Mouse (Mus musculus) heart, adult 2 months (tissue): ENCODE measurements around the gene Med29. TPM values are rescaled to one million over a fixed set of nuclear protein-coding genes. Genes with fewer than 3 reads are reported as not detected.

Source experiments
- DNase-seq, 2 experiments: peaks; one replicate each; pipeline ENCODE4 v3.0.0; 2021
- H3K27ac ChIP-seq: fragments of 200-600 bp; 2 replicates; pipeline ENCODE4 v1.8.1; 2022
- H3K27me3 ChIP-seq: fragments of 200-500 bp; 2 replicates; pipeline ENCODE4 v1.6.1; 2012; ENCODE audit warnings: mild to moderate bottlenecking, low read length, inconsistent platforms, mixed read lengths; ENCODE audit not compliant: control insufficient read depth, insufficient read depth
- H3K36me3 ChIP-seq: fragments of 200-500 bp; 2 replicates; pipeline ENCODE4 v1.6.1; 2012; ENCODE audit warnings: low read length, inconsistent platforms; ENCODE audit not compliant: control insufficient read depth, insufficient read depth
- H3K4me1 ChIP-seq: fragments of 200-500 bp; 2 replicates; pipeline ENCODE4 v1.6.1; 2011; ENCODE audit warnings: low read length; ENCODE audit not compliant: control insufficient read depth, insufficient read depth
- H3K4me3 ChIP-seq: fragments of 200-600 bp; 2 replicates; pipeline ENCODE4 v1.8.1; 2022
- H3K79me2 ChIP-seq: fragments of 200-500 bp; replicated peaks from 2 replicates; pipeline ENCODE4 v1.6.1; 2012; ENCODE audit warnings: mild to moderate bottlenecking, inconsistent platforms, low read length, moderate library complexity, mixed read lengths; ENCODE audit not compliant: control insufficient read depth, insufficient read depth
- H3K9ac ChIP-seq: fragments of 200-500 bp; 2 replicates; pipeline ENCODE4 v1.6.1; 2012; ENCODE audit warnings: low read depth, mild to moderate bottlenecking, control low read depth, inconsistent platforms, low read length, mixed read lengths
- CTCF ChIP-seq: fragments of 200-600 bp; IDR thresholded peaks from 2 replicates; pipeline ENCODE4 v1.8.1; 2022; ENCODE audit warnings: antibody characterized with exemption, mild to moderate bottlenecking, moderate library complexity
- EP300 ChIP-seq: fragments of 200-500 bp; IDR thresholded peaks from 2 replicates; pipeline ENCODE4 v1.6.1; 2011; ENCODE audit warnings: low read depth, low read length, control low read depth; ENCODE audit not compliant: insufficient read depth
- POLR2A ChIP-seq: fragments of 200-500 bp; IDR thresholded peaks from 2 replicates; pipeline ENCODE4 v1.6.1; 2011; ENCODE audit warnings: mild to moderate bottlenecking, low read depth, low read length, control low read depth; ENCODE audit not compliant: insufficient read depth
- WGBS: fragments of 180-500 bp; shearing (Covaris S2); methylation state at CpG from one replicate; pipeline ENCODE4 v1.1.7; 2018; 5-methylcytosine and 5-hydroxymethylcytosine counted together
- intact Hi-C: fragments of 180-260 bp; cut with DNase I; formaldehyde crosslinking; loops from one replicate; pipeline ENCODE4 v1.15.1; 2025
- polyA plus RNA-seq: library from polyadenylated mRNA; depleted of rRNA; stranded (reverse); fragments of >200 nt; gene quantifications from 2 replicates; pipeline ENCODE4 v1.2.3, GENCODE M21; 2012
- total RNA-seq, 2 experiments: library from RNA; stranded (reverse); gene quantifications; 2 replicates each; pipeline ENCODE4 v1.2.3; 2021

Med29 gene
- total and polyA plus RNA-seq, 3 experiments: 20.8 to 48.8 (median 21.5) TPM

DNA sequence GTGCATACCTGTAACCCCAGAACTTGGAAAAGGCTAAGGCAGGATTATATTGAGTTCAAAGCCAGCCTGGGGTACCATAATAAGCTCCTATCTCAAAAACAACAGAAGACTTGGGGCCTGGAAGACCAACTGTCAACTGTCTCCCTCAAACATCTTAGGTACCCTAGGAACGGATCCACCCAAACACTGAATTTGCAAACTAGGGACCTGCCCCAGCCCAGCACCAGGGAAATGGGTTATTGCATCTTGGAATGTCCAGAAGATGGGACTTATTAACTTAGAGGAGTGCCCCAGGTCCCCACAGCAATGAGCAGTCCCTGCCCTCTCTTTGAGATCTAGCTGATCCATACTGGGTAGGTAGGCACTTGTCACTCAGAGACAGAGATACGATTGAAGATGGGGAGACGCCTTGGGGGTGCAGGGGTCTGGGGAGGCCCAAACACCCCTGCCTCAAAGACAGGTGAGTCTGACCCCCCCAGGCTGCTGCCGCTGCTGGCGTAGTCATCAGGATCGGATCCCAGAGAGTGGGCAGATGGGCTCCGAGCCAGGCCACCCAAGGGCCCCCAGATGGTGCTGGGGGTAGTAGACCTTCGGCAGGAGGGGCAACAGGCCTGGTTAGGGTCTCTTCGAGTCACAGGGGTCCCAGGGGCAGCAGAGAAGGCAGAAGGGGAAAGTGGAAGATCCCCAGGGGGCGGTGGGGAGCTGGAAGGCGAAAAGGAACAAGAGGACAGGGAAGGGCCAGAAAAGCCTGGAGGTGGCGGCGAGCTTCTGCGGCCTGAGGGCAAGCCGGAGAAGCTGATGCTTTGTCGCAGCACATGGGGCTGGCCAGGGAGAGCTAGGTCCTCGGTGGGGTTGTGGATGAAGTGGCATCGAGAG lies 15.1 kb downstream of the Med29 start:
- H3K27me3 ChIP-seq: no peaks in the 10 kb centered on the region
- H3K4me3 ChIP-seq: peak overlapping the region; percentile 88
- peaks cover 5% of the 10 kb centered on the region; the same call in 1 of the 2 replicates for H3K36me3 ChIP-seq
- peak; percentile 58 to 75 for DNase-seq
- peak overlapping the region; percentile 93 for H3K27ac ChIP-seq
- peak overlapping the region; percentile 97 for H3K9ac ChIP-seq
- WGBS: 12% methylated on average over 18 of the region's 18 CpGs
- TF ChIP-seq CTCF (no peak), POLR2A (no peak), EP300 (no peak)
- intact Hi-C loops: no loop called here
- H3K79me2 ChIP-seq: no peaks in the 10 kb centered on the region; the same call in 1 of the 2 replicates
- peaks cover 9% of the 10 kb centered on the region for H3K4me1 ChIP-seq

DNA sequence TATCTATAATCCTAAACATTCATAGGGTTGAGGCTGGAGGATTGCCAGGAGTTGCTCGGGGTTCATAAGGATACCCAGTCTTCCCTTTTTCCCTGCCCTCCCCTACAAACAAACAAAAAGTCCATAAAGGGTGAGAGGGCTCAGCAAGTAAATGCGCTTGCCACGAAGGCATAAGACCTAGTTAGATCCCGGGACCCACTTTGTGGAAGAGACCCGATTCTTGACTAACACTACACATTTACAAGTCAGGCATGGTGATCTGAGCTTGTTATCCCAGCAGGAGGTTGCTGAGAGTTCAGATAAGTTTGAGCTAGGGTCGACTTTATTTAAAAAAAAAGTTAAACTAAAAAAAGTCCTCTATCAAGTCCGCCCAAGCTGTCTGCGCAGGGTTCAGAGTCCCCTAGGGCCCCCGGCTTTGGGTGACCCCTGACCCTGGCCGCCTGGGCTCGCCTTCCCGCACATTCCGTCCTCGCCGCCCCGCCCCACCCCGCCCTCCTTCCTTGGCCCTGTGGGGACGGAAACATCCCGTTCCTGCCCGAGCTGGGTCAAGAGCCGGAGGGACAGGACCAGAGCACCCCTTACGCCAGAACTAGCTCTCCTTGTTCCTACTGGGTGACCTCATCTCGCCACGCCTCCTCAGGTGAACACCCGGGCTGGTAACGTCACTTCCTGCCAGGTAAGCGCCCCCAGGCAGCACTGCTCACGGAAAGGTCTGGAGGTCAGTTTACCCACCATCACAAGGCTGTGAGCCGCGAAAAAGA lies 16.3 kb downstream of the Med29 start:
- peaks cover 7% of the 10 kb centered on the region for H3K4me1 ChIP-seq
- TF ChIP-seq CTCF (no peak), EP300 (peak; percentile 100), POLR2A (peak; percentile 88)
- peak; percentile 88 to 91 for DNase-seq
- H3K9ac ChIP-seq: peak overlapping the region; percentile 71
- H3K27ac ChIP-seq: peak overlapping the region; percentile 93
- no peaks in the 10 kb centered on the region; the same call in 1 of the 2 replicates for H3K79me2 ChIP-seq
- WGBS: 2% methylated on average over 30 of the region's 30 CpGs
- H3K4me3 ChIP-seq: peak overlapping the region; percentile 88
- intact Hi-C loops: no loop called here
- H3K27me3 ChIP-seq: no peaks in the 10 kb centered on the region
- peaks cover 5% of the 10 kb centered on the region; the same call in 1 of the 2 replicates for H3K36me3 ChIP-seq

DNA sequence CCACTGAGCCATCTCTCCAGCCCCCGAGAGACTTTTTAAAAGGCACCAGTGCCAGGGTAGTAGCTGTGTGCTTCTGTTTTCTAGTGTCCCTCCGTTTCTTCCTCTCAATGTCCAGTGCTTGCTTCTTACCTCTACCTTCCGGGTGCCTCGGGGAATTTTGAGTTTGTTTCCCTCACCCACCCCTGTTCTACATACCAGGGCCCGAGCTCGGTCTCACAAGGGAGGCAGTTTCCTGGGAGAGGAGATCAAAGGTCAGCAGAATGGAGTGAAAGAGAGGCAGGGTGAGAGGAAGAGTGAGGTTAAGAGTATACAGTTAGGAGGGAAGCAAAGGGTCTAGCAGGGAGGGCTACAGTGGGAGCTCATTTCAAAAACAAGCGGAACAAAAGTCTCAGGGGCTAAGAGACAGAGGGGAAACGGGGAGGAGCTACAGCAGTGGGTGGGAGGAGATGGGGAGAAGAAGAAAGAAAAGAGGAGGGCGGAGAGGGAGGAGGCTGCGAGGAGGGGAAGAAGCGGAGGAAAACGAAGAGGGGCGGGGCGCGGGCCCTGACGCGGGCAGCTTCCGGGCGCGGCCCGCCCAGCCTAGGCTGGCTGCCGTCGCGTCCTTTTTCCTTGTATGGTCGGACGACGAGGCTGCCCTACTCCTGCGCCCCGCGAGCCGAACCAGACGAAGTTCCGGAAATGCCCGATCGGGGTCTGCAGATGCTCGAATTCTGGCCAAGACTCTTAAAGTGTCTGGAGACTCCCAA lies 17.2 kb downstream of the Med29 start:
- intact Hi-C loops: no loop called here
- H3K27ac ChIP-seq: peak overlapping the region; percentile 93
- TF ChIP-seq POLR2A: peak; percentile 79
- TF ChIP-seq EP300: peak; percentile 47; the same call in 1 of the 2 replicates
- no peak; the same call in 1 of the 2 replicates for TF ChIP-seq CTCF
- peaks cover 1% of the 10 kb centered on the region; the same call in 1 of the 2 replicates for H3K36me3 ChIP-seq
- DNase-seq: peak; percentile 93 to 96
- H3K9ac ChIP-seq: peak overlapping the region; percentile 79
- under 1% methylated on average over 36 of the region's 36 CpGs for WGBS
- peaks cover 9% of the 10 kb centered on the region for H3K4me1 ChIP-seq
- no peaks in the 10 kb centered on the region; the same call in none of the 2 replicates for H3K79me2 ChIP-seq
- H3K27me3 ChIP-seq: no peaks in the 10 kb centered on the region
- H3K4me3 ChIP-seq: peak overlapping the region; percentile 88

DNA sequence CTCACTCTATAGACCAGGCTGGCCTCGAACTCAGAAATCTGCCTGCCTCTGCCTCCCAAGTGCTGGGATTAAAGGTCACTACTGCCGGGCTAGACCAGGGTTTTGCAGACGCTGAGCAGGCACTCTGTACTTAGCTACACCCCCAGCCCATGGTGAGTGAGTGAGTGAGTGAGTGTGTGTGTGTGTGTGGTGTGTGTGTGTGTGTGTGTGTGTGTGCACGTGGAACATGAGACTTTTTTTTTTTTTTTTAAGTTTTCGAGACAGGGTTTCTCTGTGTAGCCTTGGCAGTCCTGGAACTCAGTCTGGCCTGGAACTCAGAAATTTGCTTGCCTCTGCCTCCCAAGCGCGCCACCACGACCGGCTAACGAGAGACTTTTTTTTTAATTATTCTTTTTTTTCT lies 17.9 kb downstream of the Med29 start:
- TF ChIP-seq CTCF (no peak), EP300 (no peak)
- H3K4me3 ChIP-seq: no peak overlapping the region
- H3K4me1 ChIP-seq: peaks cover 11% of the 10 kb centered on the region
- no peaks in the 10 kb centered on the region; the same call in 1 of the 2 replicates for H3K36me3 ChIP-seq
- peak overlapping the region; percentile 93 for H3K27ac ChIP-seq
- DNase-seq: no peak
- 53% methylated on average over 10 of the region's 10 CpGs for WGBS
- intact Hi-C loops: loop anchor here (5.0 kb wide), 1 partner anchor 223 kb away; the partner anchor contains the start of genes Pak4 and Samd4b
- H3K79me2 ChIP-seq: no peaks in the 10 kb centered on the region; the same call in none of the 2 replicates
- no peaks in the 10 kb centered on the region for H3K27me3 ChIP-seq
- no peak overlapping the region for H3K9ac ChIP-seq

DNA sequence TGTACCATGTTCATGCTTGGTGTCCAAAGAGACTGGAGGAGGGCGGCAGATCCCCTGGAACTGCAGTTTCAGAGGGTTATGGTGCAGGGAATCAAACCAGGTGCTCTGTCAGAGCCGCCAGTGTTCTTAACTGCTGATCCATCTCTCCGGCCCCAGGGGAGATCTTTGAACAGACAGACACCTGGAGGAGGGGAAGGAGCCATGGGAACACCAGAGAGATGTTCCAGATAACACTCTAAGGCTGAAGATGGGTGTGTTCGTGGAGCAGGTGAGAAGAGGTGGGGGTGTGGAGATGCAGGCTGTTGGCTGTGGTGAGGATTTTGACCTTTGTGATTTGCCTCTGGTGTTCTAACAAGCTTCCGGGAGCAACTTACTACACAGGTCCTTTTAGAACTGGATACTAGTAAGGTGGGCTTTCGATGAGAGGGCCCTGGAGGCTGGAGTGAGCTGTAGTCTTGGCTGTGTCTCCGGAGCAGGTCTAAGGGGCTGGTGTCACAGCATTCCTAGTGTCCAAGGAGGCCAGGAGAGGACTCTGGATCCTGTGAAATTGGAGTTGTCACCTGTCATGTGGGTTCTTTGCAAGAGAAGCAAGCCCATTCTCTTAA lies 18.5 kb downstream of the Med29 start:
- Histone ChIP-seq H3K27me3 (no peaks in the 10 kb centered on the region), H3K4me1 (peaks cover 12% of the 10 kb centered on the region), H3K27ac (peak overlapping the region; percentile 34), H3K4me3 (no peak overlapping the region), H3K9ac (no peak overlapping the region), H3K79me2 (no peaks in the 10 kb centered on the region; the same call in none of the 2 replicates), H3K36me3 (no peaks in the 10 kb centered on the region; the same call in 1 of the 2 replicates)
- TF ChIP-seq CTCF: no peak
- TF ChIP-seq EP300: no peak
- no peak for TF ChIP-seq POLR2A
- no peak for DNase-seq
- WGBS: 81% methylated on average over 7 of the region's 7 CpGs
- intact Hi-C loops: loop anchor here (1.0 to 5.0 kb wide), 2 partner anchors 12 to 223 kb away; partner anchors contain the start of genes Pak4 and Samd4b
